Mouse (Mus musculus): Measurements from ENCODE around the gene Slc5a11.

The Slc5a11 gene

DNA sequence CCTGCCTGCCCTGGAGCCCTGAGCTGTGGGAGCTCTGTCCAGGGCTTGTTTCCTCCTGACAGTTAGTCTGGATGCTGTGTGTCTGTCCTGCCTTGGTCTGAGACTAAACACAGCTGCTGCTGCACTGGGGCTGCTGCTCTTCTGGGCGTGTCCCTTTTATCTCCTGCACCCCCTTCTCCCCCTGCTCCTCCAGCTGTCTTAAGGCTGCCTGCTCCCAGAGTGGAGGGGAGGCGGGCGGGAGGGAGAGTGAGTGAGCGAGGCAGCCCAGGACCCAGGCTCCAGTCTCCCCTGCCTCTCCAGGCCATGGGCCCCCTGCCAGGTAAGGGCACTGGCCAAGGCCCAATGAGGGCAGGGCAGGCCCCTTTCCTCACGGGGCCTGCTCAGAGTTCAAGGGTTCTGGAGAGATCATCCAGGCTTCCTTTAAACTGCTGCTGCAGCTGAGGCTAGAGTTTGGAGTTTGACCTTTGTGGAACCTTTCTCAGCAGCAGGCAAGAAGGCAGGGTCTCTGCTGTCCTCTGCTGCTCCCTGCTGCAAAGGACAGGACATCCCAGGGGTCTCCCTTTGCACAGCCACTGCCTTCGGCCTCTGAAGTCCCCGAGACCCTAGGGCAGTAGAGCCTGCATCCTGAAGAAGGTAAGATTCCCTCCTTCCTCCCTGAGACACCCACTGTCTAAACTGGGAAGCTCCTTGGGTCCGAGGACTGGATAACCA lies at the start of gene Slc5a11:
Gene Slc5a11 (plus strand): TSS at position 416 of the 711 bp plus-strand sequence.
- no peak for DNase-seq (ENCODE audit: low spot score)

GRCm38 (mm10) chr7:123167436-123167835 lies 47.1 kb upstream of the Slc5a11 start:
- no peak for DNase-seq (ENCODE audit: low spot score)

DNA sequence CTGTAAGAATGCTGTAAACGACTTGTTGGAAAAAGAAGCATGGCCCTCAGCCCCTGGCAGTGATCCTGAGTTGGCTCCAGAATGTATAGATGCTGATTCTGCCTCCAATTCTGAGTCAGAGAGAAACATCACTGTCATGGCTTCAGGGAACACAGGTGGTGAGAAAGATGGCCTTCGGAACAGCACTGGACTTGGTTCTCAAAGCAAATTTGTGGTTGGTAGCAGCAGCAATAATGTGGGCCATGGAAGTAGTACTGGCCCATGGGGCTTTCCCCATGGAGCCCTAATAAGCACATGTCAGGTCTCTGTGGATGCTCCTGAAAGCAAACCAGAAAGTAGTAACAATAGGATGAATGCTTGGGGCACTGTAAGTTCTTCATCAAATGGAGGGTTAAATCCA lies 45.0 kb upstream of the Slc5a11 start:
- DNase-seq (ENCODE audit: low spot score) = no peak

DNA sequence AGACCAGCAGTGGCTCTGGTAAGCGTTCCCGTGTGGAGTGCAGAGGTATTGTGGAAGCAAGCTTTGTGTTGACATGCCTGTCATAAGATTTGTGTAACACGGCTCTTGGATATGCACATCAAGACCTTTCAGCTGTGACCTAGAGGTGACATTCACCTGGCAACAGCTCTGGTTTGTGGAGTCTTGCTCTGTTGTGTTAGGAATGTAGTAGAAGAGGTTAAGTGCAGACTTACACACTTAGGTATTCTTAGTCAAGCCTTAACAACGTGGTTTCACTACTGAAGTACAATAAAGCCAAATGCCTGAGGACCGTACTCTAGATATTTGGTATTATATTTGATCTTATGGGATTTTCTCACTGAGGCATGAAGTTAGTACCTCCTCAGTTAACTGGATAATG lies 42.5 kb upstream of the Slc5a11 start:
- no peak for DNase-seq (ENCODE audit: low spot score)

DNA sequence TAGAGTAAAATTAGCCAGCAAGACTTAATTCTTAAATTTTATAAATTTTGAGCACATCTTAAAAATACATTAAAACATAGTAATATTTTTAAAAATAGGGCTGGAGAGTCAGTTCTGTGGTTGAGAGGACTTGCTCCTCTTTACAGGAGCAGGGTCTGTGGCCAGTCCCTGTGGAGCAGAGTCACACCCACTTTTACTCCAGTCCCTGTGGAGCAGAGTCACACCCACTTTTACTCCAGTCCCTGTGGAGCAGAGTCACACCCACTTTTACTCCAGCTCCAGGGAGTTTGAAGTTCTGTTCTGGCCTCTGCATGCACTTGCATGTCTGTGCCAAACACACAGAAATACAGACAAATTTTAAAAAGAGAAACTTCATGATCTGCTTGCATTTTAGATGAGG lies 37.4 kb upstream of the Slc5a11 start:
- no peak for DNase-seq (ENCODE audit: low spot score)

DNA sequence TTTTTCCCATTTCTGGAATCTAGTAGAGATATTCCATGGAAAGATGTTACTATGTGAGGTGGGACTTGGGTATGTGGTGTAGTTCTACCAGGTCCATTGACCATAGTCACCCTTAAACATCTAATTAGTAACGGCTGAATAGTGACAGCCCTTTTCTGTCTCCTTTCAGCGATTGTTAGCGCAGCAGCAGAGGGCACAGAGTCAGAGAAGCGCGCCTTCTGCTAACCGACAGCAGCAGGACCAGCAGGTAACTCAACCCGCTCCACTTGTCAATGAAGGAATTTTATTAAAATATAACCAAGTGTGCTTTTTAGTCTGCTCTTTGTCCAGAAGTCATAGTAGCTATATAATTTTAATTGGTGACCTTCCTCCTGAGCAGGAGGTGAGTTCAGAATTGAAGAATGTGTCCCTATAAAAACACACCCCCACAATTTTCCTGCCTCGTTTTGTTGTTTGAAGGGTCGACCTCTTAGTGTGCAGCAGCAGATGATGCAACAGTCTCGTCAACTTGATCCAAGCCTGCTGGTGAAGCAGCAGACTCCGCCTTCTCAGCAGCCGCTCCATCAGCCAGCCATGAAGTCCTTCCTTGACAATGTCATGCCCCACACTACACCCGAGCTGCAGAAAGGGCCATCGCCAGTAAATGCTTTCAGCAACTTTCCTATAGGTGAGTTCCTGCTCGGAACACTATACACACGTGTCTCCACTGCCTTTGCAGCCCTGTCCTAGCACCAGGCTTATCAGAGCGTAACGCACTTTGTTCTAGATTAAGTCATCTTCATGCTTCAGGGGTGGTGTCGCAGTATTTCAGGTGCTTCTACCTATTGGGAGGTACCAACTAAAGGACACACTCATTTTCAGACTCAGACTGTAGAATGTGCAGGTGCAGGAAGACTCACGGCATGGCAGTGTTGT lies 32.5 kb upstream of the Slc5a11 start:
- no peak for DNase-seq (ENCODE audit: low spot score)

- DNase-seq (ENCODE audit: low spot score) = no peak
Measured at GRCm38 (mm10) chr7:123184891-123185290, 29.7 kb upstream of the Slc5a11 start.

DNA sequence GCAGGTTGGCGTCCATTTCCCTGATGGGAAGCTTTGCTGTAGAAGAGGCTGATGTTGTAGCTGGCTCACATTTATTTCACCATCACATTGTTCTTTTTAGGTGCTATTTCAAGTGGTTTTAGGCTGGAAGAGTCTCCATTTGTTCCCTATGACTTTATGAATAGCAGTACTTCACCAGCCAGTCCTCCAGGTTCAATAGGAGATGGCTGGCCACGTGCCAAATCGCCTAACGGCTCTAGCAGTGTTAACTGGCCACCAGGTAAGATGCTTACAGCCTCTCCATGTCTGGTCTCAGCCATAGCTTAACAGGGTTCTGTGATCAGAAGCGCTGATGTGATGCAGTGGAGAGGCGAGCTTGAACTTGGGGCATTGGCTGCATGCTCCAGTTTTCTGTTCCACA lies 28.1 kb upstream of the Slc5a11 start:
- no peak for DNase-seq (ENCODE audit: low spot score)

GRCm38 (mm10) chr7:123187246-123187645 lies 27.3 kb upstream of the Slc5a11 start:
- DNase-seq (ENCODE audit: low spot score) = no peak

DNA sequence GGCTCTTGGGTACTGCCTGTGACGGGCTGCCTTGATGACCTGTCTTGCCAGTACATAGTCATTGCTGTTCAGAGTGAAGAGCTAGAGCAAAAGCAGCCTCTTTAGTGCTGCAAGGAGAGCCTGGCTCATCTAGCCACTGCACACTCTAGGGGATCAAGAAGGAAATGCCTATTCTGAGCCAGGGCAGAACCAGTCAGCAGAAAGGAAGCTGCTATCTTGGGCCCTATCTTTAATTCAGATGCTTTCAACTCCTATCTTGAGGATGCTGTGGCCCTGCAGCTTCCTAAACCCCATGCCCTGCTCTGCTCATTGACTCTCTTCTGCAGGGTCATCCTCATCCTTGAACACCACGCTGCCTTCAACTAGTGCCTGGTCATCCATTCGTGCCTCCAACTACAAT lies 26.1 kb upstream of the Slc5a11 start:
- no peak for DNase-seq (ENCODE audit: low spot score)

- no peak for DNase-seq (ENCODE audit: low spot score)
Measured at GRCm38 (mm10) chr7:123189762-123190161, 24.8 kb upstream of the Slc5a11 start.

DNA sequence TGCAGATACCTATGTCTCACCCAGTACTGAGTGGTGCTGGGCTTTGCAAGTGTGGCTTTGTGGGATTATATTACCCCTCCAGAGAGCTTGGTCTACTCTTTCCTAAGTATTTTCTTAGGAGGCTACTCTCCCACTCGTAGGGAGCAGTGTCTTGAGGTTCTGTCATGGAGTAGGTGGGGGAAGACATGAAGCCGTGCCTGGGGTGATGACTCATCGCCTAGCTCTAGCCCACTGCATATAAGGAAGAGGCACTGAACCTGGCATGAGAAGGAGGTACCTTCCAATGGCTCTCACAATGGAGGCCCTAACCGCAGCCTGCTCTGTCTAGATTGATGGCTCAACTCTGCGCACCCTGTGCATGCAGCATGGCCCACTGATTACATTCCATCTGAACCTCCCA lies 22.8 kb upstream of the Slc5a11 start:
- no peak for DNase-seq (ENCODE audit: low spot score)

GRCm38 (mm10) chr7:123193201-123193600 lies 21.4 kb upstream of the Slc5a11 start:
- DNase-seq (ENCODE audit: low spot score) = no peak

DNA sequence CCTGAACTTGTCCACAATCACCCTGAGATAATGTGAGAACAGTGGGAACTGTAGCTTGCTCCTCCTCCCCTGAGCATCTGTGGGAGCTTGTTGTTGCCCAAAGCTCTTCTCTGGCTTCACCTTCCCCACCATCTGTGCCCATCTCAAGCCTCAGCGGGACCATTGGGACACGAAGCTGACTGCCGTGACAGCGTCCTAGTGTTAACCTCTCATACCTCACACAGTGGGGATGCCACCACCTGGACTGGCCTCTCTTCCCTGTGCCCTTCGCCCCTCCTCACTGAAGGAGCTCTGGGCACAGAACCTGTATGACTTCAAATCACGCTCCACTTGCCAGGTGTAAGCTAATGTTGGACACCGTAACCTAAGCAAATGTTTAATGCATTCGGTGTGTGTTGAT lies 19.9 kb upstream of the Slc5a11 start:
- no peak for DNase-seq (ENCODE audit: low spot score)

GRCm38 (mm10) chr7:123196432-123196831 lies 18.1 kb upstream of the Slc5a11 start:
- DNase-seq (ENCODE audit: low spot score) = no peak

DNA sequence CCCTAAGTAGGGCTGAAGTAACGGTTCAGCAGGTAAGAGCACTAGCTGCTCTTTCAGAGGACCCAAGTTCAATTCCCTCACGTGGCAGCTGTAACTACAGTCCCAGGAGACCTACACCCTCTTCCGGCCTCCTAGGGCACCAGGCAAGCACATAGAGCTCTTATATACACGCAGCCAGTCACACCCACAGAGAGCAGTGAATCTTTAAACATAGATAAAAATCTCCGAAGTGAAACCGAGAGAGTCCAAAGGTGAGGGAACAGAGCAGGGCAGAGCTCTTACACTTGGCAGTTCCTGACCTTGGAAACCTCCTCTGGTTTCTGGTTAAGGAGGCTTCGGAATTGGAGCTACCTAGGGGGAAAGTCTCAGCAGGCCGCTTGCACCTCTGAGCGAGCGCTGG lies 15.9 kb upstream of the Slc5a11 start:
- DNase-seq (ENCODE audit: low spot score) = no peak

DNA sequence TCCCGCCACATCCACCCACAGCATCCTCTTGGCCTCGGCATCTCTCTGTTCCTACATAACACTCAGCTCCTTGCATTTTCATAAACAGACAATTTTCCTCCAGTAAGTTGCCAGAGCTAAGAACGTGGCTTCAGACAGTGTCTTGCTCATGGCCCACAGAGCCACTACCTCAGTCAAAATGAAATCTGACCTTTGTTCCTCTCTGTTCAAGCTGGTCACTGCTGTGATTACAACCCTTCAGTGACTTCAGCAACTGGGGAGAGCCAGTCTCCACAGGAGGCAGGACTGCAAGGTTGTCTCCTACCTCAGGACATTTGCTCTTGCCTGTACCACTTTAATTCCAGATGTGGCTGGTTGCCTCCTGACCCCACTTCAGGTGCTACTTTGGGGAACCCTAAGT lies 15.4 kb upstream of the Slc5a11 start:
- DNase-seq (ENCODE audit: low spot score) = no peak

DNA sequence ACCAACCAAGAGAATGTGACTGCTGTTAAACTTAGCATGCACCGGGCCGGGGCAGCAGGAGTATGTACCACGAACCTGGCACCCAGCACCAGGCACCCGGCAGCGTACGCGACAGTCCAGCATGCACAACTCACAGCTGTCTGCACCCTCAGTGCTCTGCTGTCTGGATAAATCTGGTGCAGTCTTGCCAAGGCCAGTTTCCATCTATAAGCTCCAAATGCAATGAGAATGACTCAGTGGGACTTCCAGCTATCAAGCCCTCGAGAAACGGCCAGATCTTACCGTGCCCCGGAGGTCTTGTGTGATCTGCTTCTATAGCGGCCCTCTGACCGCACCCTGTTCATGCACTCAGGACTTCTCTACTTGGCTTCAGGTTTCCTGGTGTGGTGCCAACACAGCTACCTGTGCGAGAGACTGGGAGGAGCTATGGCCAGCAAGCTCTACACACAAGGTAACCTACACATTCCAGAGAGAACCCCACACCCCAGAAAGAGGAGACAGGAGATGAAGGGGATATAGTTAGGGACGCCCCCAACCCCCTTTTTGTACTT lies 14.8 kb upstream of the Slc5a11 start:
- DNase-seq (ENCODE audit: low spot score) = no peak

DNA sequence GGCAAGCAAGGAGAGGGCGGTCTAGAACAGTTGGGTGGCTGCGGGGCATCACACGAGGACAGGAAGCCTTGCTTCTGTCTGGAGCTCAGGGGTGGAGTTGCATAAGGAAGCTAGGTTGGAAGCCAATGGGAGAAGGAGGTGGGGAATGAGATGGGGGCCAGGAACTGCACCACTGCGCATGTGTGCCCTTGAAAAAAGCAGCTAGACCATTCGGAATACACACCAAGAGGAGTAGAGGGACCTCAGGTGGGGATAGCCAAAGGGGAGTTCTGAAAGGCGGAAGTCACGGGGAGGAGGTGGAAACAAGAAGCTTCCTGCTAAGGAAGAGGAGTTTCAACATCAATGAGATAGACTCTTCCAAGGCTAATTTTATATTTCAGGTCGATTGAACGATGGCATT lies 13.9 kb upstream of the Slc5a11 start:
- DNase-seq (ENCODE audit: low spot score) = no peak

DNA sequence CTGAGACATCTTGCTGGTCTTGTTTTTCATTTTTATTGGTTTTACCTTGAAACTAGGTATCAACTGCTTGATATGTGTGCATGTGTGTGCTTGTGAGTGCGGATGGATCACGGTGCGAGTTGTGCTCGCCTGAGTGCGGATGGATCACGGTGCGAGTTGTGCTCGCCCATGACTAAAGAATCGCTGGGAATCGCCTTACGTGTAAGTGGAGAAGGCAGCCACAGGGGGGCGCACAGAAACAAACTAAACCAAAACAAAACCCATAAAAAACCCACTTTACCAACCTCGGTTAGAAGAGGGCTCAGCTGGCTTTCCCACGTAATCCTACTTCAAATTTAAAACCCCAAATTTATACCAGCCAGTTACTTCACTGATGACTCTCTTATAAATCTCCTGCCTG lies 9.3 kb upstream of the Slc5a11 start:
- DNase-seq (ENCODE audit: low spot score) = peak; percentile 58

DNA sequence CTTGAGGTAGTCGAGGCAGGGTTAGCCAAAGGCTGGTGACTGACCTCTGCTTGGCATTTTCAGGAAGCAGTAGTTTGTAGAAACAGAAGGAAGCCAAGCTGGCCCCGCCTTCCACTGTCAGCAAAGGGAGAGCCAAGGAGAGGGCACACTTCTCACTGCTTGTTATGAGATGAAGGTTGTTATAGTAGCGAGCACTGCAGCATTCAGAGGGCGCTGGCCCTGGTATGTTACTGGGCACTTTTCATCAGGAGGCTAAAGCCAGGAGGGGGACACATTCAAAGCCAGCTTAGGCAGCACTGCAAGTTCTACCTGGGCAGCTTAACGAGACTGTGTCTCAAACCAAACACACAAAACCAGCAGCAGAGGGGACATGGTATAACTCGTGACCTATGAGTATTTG lies 7.0 kb upstream of the Slc5a11 start:
- DNase-seq (ENCODE audit: low spot score) = no peak

DNA sequence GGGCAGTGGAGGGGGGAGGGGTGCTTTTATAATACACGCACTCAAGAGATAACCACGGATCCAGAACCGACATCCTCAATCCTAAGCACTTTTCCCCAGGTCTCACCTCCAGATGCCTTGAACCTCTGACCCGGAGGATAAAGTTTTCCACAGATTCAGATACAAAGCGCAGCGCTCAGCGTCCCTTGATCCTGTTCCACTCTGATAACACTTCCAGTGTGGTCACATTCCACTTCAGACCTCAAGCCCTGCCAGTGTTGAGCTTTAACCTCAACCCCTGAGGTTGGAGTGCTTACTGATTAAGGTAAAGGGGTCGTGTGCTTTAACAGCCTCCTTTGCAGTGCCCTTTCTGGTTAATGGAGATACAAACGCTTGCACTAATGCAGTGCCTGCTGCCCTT lies 4.7 kb upstream of the Slc5a11 start:
- DNase-seq (ENCODE audit: low spot score) = no peak

DNA sequence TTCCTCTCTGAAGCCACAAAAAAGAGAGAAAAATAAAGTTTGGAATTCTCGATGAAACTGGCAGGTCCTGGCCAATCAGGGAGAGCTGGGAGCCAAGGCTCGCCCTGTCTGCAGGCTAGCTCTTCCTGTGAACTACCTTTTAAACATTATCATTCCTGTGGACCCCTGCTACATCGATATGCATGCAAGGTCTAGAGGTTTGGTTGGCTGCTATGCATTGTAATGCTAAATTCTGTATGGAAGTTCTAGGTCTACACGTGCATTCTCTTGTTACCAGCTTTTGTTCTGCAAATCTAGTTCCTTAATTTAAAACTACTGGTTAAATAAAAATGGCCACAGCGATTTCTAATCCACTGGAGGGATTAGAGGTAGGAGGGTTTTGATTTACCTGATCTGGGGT lies 3.1 kb upstream of the Slc5a11 start:
- no peak for DNase-seq (ENCODE audit: low spot score)

Measured in adipocyte (in vitro differentiated cells).